Mouse (Mus musculus) limb, embryonic 10.5 days (tissue): ENCODE results near the gene Lsm4. TPM values are rescaled to one million over a fixed set of nuclear protein-coding genes. Genes with fewer than 3 reads are reported as not detected.
A peak's percentile ranks its signal among the peaks of the same experiment; 100 is the strongest.

Experiments used
- DNase-seq: peaks from one replicate; pipeline ENCODE4 v3.0.0-alpha.2; 2017; ENCODE audit warnings: low spot score
- H3K27ac ChIP-seq: fragments of 300-500 bp; sonication (generic); 2 replicates; pipeline ENCODE4 v1.5.1; 2016; ENCODE audit warnings: mild to moderate bottlenecking
- H3K27me3 ChIP-seq: fragments of 300-500 bp; sonication (generic); 2 replicates; pipeline ENCODE4 v1.6.1; 2016; ENCODE audit warnings: low read depth, mild to moderate bottlenecking; ENCODE audit not compliant: poor library complexity, severe bottlenecking
- H3K36me3 ChIP-seq: fragments of 300-500 bp; sonication (generic); 2 replicates; pipeline ENCODE4 v1.6.1; 2016; ENCODE audit warnings: mild to moderate bottlenecking, moderate library complexity
- H3K4me1 ChIP-seq: fragments of 300-500 bp; sonication (generic); 2 replicates; pipeline ENCODE4 v1.6.1; 2016
- H3K4me3 ChIP-seq: fragments of 300-500 bp; sonication (generic); 2 replicates; pipeline ENCODE4 v1.5.1; 2016; ENCODE audit warnings: mild to moderate bottlenecking, moderate library complexity
- H3K9me3 ChIP-seq: fragments of 300-500 bp; sonication (generic); replicated peaks from 2 replicates; pipeline ENCODE4 v1.6.1; 2016; ENCODE audit warnings: mild to moderate bottlenecking
- WGBS: fragments of 180-500 bp; shearing (Covaris S2); methylation state at CpG from one replicate; pipeline ENCODE4 v1.1.7; 2016; 5-methylcytosine and 5-hydroxymethylcytosine counted together
- polyA plus RNA-seq: library from polyadenylated mRNA; unstranded; fragments of >200 nt; fragmentation: Nextera tagmentation; extraction: Ambion mirVana; gene quantifications from 2 replicates; pipeline ENCODE4 v1.2.1, GENCODE M21; 2016

The Lsm4 gene
- polyA plus RNA-seq: 405 and 438 TPM in 2 replicates

DNA sequence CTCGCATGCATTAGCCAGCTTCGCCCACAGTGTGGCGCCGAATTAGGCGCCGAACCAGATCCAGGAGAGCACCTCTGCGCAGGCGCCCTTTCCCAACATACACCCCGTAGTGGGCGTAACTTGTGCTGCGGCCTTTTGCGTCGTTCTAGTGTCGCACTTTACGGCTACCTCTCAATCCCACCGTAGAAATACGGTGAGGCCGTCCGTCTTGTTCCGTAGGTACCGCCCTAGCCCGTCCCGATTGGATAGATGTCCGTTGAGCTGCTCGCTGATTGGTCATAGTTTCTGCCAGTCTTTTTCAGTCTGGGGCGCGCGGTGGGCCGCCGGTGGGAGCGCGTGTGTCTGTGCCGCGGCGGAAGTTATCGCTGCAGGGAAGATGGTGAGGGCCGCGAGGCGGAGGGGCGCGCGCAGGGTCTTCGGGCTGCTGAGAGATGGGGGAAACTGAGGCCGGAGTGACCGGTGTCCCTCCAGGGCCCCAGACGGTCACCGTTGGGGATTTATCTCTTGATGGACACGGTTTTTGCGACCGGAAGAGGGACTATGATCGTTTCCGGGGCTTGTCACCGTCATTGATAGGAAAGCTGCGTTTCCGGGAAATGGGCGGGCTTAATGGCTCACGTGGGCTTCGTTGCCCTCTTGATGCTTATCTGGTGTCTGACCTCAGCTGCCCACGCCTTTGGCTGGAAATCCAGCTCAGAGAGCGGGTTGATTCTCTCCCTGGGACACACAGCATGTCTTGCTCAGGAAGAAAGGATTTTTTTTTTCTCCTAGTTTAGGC is at the start of gene Lsm4:
Lsm4 (plus strand) TSS at position 170 of the 778 bp plus-strand sequence.
- no peaks in the 10 kb centered on the region for H3K9me3 ChIP-seq
- under 1% methylated on average over 60 of the region's 60 CpGs for WGBS
- H3K27me3 ChIP-seq: no peaks in the 10 kb centered on the region
- H3K4me3 ChIP-seq: peak within 1 kb of the TSS; percentile 80
- H3K4me1 ChIP-seq: peaks cover 35% of the 10 kb centered on the region
- H3K36me3 ChIP-seq: peaks cover 26% of the 10 kb centered on the region
- DNase-seq: peak; percentile 96
- peak within 1 kb of the TSS; percentile 97 for H3K27ac ChIP-seq

DNA sequence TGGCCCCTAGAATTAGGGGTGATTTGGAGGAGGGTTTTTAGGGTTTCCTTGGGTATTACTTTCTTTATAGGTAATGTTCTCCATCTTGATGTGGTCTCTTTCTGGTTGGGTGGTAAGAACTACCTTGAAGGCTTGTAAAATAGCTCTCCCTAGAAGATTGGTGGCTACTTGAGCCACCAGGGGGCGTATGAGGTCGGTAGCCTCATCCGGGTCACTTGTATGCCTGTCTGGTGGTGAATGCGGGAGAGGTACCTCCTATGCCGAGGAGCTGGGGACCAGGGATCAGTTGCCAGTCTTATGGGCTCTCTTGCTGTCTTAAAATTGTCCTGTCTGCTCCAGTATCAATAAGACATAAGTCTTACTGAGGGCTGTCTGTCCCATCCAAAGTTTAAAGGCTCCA is 47.9 kb upstream of the Lsm4 start:
- DNase-seq: peak; percentile 80
- WGBS: 22% methylated on average over 5 of the region's 5 CpGs

DNA sequence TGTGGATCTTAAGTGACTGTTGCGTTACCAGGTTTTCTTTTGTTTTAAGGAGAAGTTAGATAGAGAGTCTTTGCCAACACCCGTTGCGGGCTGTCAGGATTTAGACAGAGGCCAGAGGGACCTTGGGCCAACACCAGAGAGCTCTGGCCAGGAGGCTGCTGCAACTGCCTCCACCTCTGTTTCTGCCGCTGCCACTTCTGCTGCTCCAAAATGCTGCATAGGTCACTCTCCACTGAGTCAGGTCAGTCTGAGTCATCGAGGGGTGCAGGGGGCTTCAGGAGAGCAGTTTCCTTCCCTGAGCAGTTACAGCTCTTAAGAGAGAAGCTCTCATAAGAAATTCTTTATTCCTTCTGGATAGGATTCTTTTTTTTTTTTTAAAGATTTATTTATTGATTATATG is 46.0 kb upstream of the Lsm4 start:
- Histone ChIP-seq H3K4me1 (peaks cover 37% of the 10 kb centered on the region), H3K36me3 (no peaks in the 10 kb centered on the region), H3K27ac (no peak overlapping the region), H3K27me3 (peaks cover 28% of the 10 kb centered on the region), H3K4me3 (no peak overlapping the region), H3K9me3 (no peaks in the 10 kb centered on the region)
- 94% methylated on average over 5 of the region's 5 CpGs for WGBS
- no peak for DNase-seq

More for the DNA sequence above, 47.9 kb upstream of the Lsm4 start:
- Histone ChIP-seq H3K4me1 (peaks cover 24% of the 10 kb centered on the region), H3K4me3 (no peak overlapping the region; the same call in 1 of the 2 replicates), H3K27me3 (peaks cover 32% of the 10 kb centered on the region), H3K36me3 (no peaks in the 10 kb centered on the region), H3K27ac (peak overlapping the region; percentile 61; the same call in 1 of the 2 replicates), H3K9me3 (no peaks in the 10 kb centered on the region)

DNA sequence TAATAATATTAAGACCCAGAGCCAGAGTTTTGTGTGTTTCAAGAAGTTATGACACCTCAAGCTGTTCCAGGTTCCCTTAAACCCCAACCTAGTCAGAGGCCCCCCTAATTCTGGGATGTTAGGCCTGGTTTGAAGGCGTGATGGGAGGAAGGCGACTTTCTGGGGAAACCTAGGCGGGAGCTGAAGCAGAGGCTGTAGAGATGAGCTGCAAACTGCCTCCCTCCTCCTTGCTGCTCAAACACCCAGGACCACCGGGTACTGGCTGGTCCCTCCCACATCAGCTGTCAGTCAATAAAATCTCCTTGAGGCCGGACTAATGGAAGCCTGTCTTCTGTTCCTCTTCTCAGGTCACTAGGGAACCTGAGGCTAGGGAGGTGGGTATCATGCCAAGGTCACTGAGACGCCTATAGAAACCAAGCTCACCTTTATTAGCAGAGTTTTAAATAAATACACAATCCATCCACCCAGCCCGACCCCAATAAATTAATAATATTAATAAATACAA is 44.0 kb upstream of the Lsm4 start:
- DNase-seq: no peak
- Histone ChIP-seq H3K36me3 (no peaks in the 10 kb centered on the region), H3K9me3 (no peaks in the 10 kb centered on the region), H3K27me3 (peaks cover 35% of the 10 kb centered on the region), H3K27ac (peak overlapping the region; percentile 83; the same call in 1 of the 2 replicates), H3K4me1 (peaks cover 42% of the 10 kb centered on the region), H3K4me3 (peak overlapping the region; percentile 65)
- 57% methylated on average over 7 of the region's 7 CpGs for WGBS

DNA sequence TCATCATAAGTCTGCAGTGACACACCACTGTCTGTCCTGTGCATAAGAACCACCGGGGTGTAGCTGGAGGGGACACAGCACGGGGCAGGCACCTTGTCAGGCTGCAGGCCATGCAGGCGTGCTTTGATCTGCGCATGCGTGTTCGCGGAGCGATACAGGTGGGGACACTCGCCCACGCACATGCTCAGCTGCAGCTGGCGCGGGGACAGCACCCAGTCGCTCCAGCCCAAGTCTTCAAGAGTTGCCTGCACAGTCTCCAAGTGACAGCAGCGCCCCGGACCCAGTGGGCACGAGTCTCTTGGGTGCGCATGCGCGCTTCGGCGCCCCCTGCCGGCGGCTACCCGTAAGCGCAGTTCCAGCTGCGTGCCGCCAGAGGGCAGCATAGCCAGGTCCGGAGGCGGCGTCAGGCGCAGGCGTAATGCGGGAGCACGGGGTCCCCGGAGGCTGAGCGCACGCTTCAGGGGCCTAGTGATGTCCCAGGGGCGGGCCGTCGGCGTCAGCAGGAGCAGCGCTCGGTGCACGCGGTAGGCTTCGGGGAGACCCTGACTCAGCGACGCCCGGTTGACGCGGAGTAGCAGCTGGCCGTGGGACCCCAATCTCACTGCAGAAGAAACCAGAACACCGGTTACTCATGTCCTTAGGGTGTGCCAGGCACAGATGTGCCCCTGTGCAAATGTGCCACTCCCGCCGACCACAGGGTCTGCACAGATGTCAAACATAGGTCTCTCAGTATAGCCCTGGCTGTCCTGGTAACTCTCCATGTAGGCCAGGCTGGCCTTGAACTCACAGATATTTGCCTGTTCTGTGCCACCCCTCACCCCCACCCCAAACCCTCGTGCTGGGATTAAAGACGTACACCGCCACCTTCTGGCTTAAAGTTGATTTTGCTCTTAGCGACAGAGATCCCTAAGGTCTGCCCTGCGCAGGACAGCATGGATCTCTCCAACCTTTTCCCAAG is 43.2 kb upstream of the Lsm4 start:
- Histone ChIP-seq H3K9me3 (no peaks in the 10 kb centered on the region), H3K27ac (peak overlapping the region; percentile 83), H3K4me3 (peak overlapping the region; percentile 65), H3K4me1 (peaks cover 42% of the 10 kb centered on the region), H3K36me3 (no peaks in the 10 kb centered on the region), H3K27me3 (peaks cover 36% of the 10 kb centered on the region)
- 1% methylated on average over 60 of the region's 60 CpGs for WGBS
- DNase-seq: peak; percentile 96

DNA sequence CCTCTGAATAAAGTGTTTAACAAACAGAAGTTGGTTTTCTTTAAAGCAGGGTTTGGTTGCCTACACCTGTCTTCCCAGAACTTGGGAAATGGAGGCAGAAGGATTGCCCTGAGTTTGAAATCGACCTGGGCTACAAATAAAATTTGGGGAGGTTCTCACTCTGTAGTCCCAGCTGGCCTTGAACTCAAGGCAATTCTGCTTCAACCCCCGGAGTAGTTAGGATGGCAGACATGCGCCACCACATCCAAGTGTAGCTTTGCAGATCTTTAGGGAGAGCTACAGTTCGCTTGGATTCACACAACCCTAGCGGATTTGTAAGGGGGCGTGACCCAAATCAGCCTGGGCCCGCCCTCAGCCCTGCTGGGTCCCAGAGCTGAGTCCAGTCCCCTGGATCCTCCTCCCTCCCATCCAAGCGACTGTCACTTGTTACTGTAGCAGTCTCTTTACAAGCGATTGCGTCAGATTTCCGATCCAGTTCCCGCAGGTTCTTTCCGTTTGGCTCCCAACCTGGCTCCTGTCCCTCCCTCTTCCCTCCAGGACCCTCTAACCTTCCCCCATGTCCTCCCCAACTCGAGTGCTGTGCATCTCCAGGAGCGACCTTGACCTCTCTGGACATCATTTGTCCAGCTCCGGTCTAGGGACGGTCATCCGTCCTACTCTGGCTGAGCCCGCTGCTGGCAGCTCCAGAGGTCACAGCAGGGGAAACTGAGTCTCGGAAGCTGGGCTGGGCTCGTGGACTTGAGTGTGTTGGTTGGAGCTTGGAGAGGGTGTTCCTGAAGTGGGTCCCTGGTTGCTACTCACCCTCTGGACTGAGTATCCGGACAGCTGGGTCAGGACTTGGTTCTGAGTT is 42.3 kb upstream of the Lsm4 start:
- H3K27me3 ChIP-seq: peaks cover 36% of the 10 kb centered on the region
- peak overlapping the region; percentile 65; the same call in 1 of the 2 replicates for H3K4me3 ChIP-seq
- H3K36me3 ChIP-seq: no peaks in the 10 kb centered on the region
- WGBS: 11% methylated on average over 22 of the region's 22 CpGs
- DNase-seq: no peak
- no peak overlapping the region for H3K27ac ChIP-seq
- peaks cover 34% of the 10 kb centered on the region for H3K4me1 ChIP-seq
- no peaks in the 10 kb centered on the region for H3K9me3 ChIP-seq

DNA sequence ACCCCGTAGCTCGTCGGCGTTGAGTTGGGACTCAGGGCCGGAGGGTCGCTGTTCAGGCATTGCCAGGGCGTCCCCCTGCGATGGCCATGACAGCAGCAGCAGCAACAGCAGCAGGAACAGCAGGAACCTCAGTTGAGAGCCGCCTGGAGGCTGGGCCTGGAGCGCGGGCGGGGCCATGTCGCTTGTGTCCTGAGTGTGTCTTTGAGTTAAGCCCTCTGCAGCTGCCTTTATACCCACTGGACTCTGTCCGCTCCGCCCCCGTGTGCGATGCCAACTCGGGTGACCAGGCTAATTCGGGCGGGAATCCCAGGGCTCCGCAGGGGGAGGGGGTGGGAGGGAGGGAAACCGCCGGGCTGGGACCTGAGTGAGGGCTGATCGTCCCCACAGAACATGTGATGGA is 41.6 kb upstream of the Lsm4 start:
- Histone ChIP-seq H3K27ac (no peak overlapping the region), H3K4me3 (0 out of 2 replicates have a peak overlapping the region, but pooled peaks have one; percentile 6), H3K9me3 (no peaks in the 10 kb centered on the region), H3K36me3 (no peaks in the 10 kb centered on the region), H3K4me1 (peaks cover 34% of the 10 kb centered on the region), H3K27me3 (peaks cover 36% of the 10 kb centered on the region)
- 17% methylated on average over 24 of the region's 24 CpGs for WGBS
- no peak for DNase-seq

DNA sequence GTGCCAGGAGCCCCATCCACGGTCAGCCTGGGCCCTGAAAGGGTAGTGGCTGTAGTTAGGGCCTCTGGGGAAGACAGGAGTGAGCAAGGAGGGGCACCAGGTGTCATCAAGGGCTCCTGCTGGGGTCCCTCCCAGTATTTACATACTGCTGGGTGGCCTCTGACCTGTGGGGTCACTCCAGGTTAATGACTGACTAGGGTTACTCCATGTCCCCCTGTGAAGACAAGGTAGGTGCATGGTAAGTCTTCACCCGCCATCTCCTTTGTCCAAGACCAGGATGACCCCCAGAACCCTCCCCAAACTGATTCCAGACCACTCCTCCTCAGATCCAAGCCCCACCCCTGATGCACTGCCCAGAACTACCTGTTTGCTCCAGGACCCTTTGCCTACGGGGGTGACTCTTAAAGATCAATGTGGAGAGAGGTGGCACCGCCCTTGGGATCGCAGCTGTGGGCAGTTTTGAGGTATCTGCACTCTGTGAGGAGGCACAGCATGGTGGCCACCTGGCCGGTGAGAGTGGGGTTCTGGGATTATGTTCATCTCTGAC is 40.6 kb upstream of the Lsm4 start, which contains the start of gene Gdf15:
Gdf15 (minus strand) TSS at position 111 of the 547 bp plus-strand sequence.
- H3K36me3 ChIP-seq: no peaks in the 10 kb centered on the region
- peaks cover 36% of the 10 kb centered on the region for H3K27me3 ChIP-seq
- H3K4me1 ChIP-seq: peaks cover 43% of the 10 kb centered on the region
- 70% methylated on average over 6 of the region's 6 CpGs for WGBS
- no peak within 1 kb of the TSS for H3K27ac ChIP-seq
- 0 out of 2 replicates have a peak within 1 kb of the TSS, but pooled peaks have one; percentile 6 for H3K4me3 ChIP-seq
- no peaks in the 10 kb centered on the region for H3K9me3 ChIP-seq
- DNase-seq: no peak

DNA sequence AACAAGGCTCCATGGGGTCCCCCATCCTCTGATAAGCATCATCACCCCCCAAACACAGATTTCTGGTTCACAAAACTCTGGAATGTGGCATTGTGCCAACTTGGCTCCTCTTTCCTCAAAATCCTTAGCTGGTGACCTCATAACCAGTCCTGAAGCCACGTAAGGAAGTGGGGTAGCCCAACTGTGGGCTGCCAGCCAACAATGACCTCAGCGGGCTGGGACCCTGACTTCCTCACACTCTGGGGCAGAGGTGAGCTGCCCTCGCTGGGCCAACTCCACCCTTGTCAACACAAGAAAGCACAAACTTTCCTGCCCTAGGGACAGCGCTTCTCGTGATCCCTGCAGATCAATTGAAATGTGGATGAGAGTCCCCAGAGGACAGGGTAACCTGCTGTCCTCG is 39.0 kb upstream of the Lsm4 start:
- Histone ChIP-seq H3K4me1 (peaks cover 47% of the 10 kb centered on the region), H3K36me3 (no peaks in the 10 kb centered on the region), H3K27me3 (peaks cover 36% of the 10 kb centered on the region), H3K4me3 (no peak overlapping the region), H3K27ac (no peak overlapping the region), H3K9me3 (no peaks in the 10 kb centered on the region)
- 75% methylated on average over 6 of the region's 6 CpGs for WGBS
- DNase-seq: no peak

DNA sequence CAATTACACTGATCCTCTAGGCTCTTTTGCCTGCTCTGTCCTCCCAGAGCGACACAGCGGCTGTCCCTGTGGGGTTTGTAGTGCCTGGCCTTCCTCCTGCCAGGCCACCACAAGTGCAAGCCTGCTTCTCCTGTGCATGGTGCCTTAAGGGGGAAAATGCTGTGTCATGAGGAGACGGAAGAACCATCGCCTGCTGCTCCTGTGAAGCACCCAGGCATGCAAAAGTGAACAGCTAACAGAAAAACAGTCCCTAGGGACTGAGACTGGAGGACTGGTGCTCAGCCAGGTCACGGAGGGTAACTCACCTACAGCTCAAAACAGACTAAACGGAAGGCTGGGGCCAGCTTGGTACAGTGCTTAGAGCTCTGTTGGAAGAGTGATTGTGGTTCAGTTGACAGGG is 37.5 kb upstream of the Lsm4 start:
- WGBS: 80% methylated on average over 6 of the region's 6 CpGs
- 0 out of 2 replicates have a peak overlapping the region, but pooled peaks have one; percentile 16 for H3K27ac ChIP-seq

DNA sequence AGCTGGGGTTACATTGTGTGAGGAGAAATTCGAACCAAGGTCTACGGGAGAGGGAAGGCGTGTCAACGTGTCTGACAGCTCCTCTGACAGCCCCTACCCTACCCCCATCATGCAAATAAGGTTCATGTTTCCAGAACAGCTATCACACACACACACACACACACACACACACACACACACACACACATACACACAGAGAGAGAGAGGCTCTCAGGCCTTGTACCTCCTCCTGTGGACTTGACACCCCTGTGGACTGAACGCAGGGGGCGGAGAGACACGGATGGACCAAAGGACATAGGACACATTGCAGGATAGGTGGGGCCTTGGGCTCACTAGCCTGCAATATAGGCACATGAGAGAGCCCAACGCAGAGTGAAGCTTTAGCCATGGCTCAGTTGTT is 36.2 kb upstream of the Lsm4 start:
- peaks cover 19% of the 10 kb centered on the region for H3K4me1 ChIP-seq
- H3K36me3 ChIP-seq: no peaks in the 10 kb centered on the region
- H3K9me3 ChIP-seq: no peaks in the 10 kb centered on the region
- no peak overlapping the region for H3K27ac ChIP-seq
- DNase-seq: no peak
- H3K27me3 ChIP-seq: peaks cover 23% of the 10 kb centered on the region
- no peak overlapping the region for H3K4me3 ChIP-seq
- 63% methylated on average over 8 of the region's 8 CpGs for WGBS

More for the DNA sequence above, 37.5 kb upstream of the Lsm4 start:
- no peak for DNase-seq
- peaks cover 32% of the 10 kb centered on the region for H3K4me1 ChIP-seq
- peaks cover 36% of the 10 kb centered on the region for H3K27me3 ChIP-seq
- no peak overlapping the region for H3K4me3 ChIP-seq
- no peaks in the 10 kb centered on the region for H3K9me3 ChIP-seq
- no peaks in the 10 kb centered on the region for H3K36me3 ChIP-seq
